Mouse (Mus musculus) midbrain, embryonic 14.5 days (tissue): Measurements from ENCODE around the gene Spata31d1a. TPM values are rescaled to one million over a fixed set of nuclear protein-coding genes. Genes with fewer than 3 reads are reported as not detected.

Experiments
- ATAC-seq: fragments of 200-750 bp; cut with Nextera tagmentation; 2 replicates; pipeline ENCODE4 v1.8.0; 2017; ENCODE audit warnings: moderate number of reproducible peaks, moderate library complexity; ENCODE audit not compliant: low FRiP score, low TSS enrichment
- DNase-seq: peaks from one replicate; pipeline ENCODE4 v3.0.0-alpha.2; 2015
- H3K27ac ChIP-seq: fragments of 300-500 bp; sonication (generic); replicated peaks from 2 replicates; pipeline ENCODE4 v1.5.1; 2014; ENCODE audit warnings: mild to moderate bottlenecking, low read depth, low read length, moderate library complexity
- H3K27me3 ChIP-seq: fragments of 300-500 bp; sonication (generic); 2 replicates; pipeline ENCODE4 v1.6.1; 2014; ENCODE audit warnings: low read length, control low read depth, mixed read lengths; ENCODE audit not compliant: control insufficient read depth, insufficient read depth
- H3K36me3 ChIP-seq: fragments of 300-500 bp; sonication (generic); 2 replicates; pipeline ENCODE4 v1.6.1; 2014; ENCODE audit warnings: low read length, control low read depth; ENCODE audit not compliant: control insufficient read depth, insufficient read depth
- H3K4me1 ChIP-seq: fragments of 300-500 bp; sonication (generic); 2 replicates; pipeline ENCODE4 v1.6.1; 2014; ENCODE audit warnings: mild to moderate bottlenecking, antibody characterized with exemption, low read length, control low read depth; ENCODE audit not compliant: control insufficient read depth, insufficient read depth
- H3K4me2 ChIP-seq: fragments of 300-500 bp; sonication (generic); 2 replicates; pipeline ENCODE4 v1.6.1; 2014; ENCODE audit warnings: mild to moderate bottlenecking, low read length, moderate library complexity
- H3K4me3 ChIP-seq: fragments of 300-500 bp; sonication (generic); replicated peaks from 2 replicates; pipeline ENCODE4 v1.5.1; 2014; ENCODE audit warnings: low read depth, low read length
- H3K9ac ChIP-seq: fragments of 300-500 bp; sonication (generic); replicated peaks from 2 replicates; pipeline ENCODE4 v1.6.1; 2014; ENCODE audit warnings: mild to moderate bottlenecking, low read length, moderate library complexity
- H3K9me3 ChIP-seq: fragments of 300-500 bp; sonication (generic); 2 replicates; pipeline ENCODE4 v1.6.1; 2016; ENCODE audit warnings: low read length, control low read depth, mixed read lengths; ENCODE audit not compliant: control insufficient read depth
- WGBS: fragments of 180-500 bp; shearing (Covaris S2); extraction: QIAGEN DNeasy Blood & Tissue Kit; methylation state at CpG from one replicate; pipeline ENCODE4 v1.1.7; 2014; 5-methylcytosine and 5-hydroxymethylcytosine counted together
- polyA plus RNA-seq: library from polyadenylated mRNA; unstranded; fragments of >200 nt; fragmentation: Nextera tagmentation; extraction: Ambion mirVana; gene quantifications from 2 replicates; pipeline ENCODE4 v1.2.1, GENCODE M21; 2014

Spata31d1a gene
- polyA plus RNA-seq, 1 experiment from 2014 or later: not detected

DNA sequence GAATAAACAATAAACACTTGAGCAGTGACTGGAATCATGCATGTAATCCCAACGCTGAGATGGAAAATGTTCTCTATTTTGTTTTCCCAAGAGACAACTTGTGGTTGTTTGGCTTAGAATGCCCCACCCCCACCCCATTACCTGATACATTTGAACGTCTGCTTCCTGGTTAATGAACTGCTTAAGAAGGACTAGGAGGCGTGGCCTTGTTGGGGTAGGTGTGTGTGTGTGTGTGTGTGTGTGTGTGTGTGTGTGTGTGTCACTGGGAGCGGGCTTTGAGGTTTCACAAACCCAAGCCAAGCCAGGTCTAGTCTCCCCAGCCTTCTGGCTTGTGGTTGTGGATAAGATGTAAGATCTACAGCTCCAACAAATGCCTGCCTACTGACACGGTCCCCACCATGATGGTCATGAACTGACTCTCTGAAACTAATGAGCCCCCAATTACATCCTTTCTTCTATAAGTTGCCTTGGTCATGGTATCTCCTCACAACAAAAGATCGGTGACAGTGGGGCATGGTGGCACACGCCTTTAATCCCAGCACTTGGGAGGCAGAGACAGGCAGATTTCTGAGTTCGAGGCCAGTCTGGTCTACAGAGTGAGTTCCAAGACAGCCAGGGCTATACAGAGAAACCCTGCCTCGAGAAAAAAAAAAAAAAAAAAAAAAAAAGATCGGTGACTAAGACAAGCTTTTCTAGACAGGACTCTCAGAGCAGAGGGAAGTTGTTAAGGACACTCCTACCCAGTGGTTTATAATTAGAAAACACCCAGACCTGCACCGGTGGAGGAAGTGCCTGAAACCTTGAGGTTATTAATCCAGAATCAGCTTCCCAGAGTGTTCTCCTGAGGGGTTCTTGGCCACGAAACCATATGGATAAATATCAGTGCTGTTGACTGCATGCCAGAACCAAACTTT, 33.6 kb downstream of the Spata31d1a start:
- Histone ChIP-seq H3K9ac (no peak overlapping the region), H3K4me1 (peaks cover 12% of the 10 kb centered on the region), H3K27me3 (no peaks in the 10 kb centered on the region), H3K36me3 (no peaks in the 10 kb centered on the region), H3K9me3 (no peaks in the 10 kb centered on the region), H3K4me3 (0 out of 2 replicates have a peak overlapping the region, but pooled peaks have one; percentile 75), H3K4me2 (no peak overlapping the region), H3K27ac (no peak overlapping the region)
- 79% methylated on average over 12 of the region's 12 CpGs for WGBS
- DNase-seq (no peak), ATAC-seq (no peak)

DNA sequence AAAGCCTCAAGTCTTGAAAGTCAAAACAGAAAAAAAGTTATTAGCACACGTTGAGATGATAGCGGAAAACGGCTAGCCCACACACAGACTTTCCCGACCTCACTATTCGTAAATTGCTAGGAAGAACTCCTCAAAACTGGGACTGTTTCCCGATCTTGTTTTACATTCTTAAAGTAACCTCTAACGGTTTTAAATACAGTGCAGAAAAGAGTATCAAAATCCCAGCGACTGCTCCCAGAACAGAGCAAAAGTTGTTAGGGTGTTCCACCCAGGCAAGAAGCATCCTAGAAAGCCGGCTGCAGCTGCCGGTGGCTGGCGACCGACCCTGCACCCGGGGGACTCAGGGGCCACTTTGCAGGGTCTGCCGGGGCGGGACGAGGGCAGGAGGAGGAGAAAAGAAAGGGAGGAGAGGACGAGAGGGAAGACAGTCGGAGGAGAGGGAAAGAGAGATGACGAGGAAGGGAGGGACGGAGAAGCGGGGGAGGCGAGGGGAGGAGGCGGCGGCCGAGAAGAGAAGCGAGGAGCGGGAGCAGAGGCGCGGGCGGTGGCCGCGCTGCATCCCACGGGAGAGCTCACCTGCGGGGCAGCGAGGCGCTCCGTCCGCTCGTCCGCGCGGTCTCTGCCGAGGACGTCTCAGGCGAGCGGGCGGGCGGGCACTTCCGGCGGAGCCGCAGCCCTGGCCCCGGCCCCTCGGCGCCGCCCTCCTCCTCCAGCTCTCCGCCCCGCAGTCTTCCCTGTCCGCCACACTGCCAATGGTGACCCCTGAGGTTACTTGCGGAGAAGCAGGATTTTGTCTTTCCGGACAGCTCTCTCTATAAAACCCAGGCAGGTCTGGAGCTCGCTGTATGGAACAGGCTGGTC, 34.7 kb downstream of the Spata31d1a start, which contains the start of gene Golm1:
TSS of gene Golm1 (minus strand) at position 661 of the 861 bp plus-strand sequence.
- under 1% methylated on average over 60 of the region's 61 CpGs for WGBS
- DNase-seq (peak; percentile 79), ATAC-seq (peak; percentile 83)
- peak within 1 kb of the TSS; percentile 75 for H3K9ac ChIP-seq
- no peaks in the 10 kb centered on the region for H3K36me3 ChIP-seq
- peak within 1 kb of the TSS; percentile 87 for H3K27ac ChIP-seq
- peak within 1 kb of the TSS; percentile 73 for H3K4me2 ChIP-seq
- no peaks in the 10 kb centered on the region for H3K9me3 ChIP-seq
- peaks cover 12% of the 10 kb centered on the region for H3K4me1 ChIP-seq
- peak within 1 kb of the TSS; percentile 75 for H3K4me3 ChIP-seq
- no peaks in the 10 kb centered on the region for H3K27me3 ChIP-seq

DNA sequence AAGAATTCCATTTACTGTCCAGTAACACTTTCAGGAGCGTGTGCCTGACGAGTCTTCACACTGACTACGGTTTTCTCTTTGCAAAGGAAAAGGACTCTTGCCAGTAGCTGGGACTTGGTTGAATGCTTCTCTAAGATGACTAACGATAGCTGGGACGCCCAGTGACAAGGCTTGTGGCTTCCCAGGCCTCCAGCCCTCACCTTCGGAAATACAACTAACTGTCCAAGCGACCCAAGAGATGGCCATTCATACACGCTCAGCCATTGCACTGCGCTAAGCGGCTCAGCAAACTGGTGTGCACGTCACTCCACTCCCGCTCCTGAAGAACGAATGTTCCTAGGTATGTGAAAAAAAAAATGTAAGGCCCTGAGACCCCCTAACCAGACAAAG, 35.4 kb downstream of the Spata31d1a start:
- H3K9ac ChIP-seq: peak overlapping the region; percentile 75
- ATAC-seq: no peak
- H3K9me3 ChIP-seq: no peaks in the 10 kb centered on the region
- peak overlapping the region; percentile 75 for H3K4me3 ChIP-seq
- peak; percentile 69 for DNase-seq
- H3K27me3 ChIP-seq: no peaks in the 10 kb centered on the region
- peak overlapping the region; percentile 87 for H3K27ac ChIP-seq
- no peaks in the 10 kb centered on the region for H3K36me3 ChIP-seq
- H3K4me2 ChIP-seq: peak overlapping the region; percentile 73
- under 1% methylated on average over 13 of the region's 13 CpGs for WGBS
- peaks cover 15% of the 10 kb centered on the region for H3K4me1 ChIP-seq

DNA sequence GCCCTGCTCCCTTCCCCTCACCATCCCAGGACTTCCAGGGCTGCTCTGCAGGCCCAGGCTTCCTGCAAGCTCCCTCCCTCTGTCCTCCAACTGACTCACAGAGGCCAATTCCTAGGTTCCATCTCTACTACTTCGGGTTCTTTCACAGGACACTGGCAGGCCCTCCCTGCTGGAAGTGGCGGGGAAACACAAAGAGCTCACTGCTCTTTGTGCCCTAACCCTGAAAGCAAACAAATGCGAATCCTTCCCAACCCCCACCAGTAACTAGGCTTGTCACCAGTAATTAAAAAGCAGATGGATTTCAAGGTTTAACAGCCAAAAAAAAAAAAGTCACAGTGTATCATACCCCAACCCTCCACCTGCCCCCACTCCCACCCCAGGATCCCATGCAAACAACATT, 35.9 kb downstream of the Spata31d1a start:
- Histone ChIP-seq H3K4me3 (peak overlapping the region; percentile 75), H3K36me3 (0 out of 2 replicates have a peak, but pooled peaks cover 4% of the 10 kb centered on the region), H3K27me3 (no peaks in the 10 kb centered on the region), H3K4me1 (peaks cover 15% of the 10 kb centered on the region), H3K27ac (peak overlapping the region; percentile 87), H3K9me3 (no peaks in the 10 kb centered on the region), H3K9ac (peak overlapping the region; percentile 75), H3K4me2 (peak overlapping the region; percentile 73)
- DNase-seq: peak; percentile 67
- no peak for ATAC-seq
- WGBS: 2% methylated on average over 3 of the region's 3 CpGs

DNA sequence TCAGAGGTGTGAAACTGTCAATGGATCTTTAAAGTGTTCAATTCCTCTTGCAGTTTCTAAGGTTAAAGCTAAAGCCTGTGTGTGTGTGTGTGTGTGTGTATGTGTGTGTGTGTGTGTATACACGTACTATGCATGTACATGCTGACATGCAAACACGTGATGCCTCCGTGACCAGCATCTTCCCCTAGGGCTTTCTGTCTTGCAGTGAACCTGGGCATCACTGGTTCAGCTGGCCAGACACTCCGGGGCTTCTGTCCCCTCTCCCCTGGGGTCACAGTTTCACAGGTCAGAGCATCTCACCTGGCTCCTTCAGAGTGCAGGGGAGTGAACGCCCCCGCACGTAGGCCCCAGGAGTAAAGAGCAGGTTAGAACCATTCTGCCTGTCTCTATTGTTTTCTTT, 36.5 kb downstream of the Spata31d1a start:
- DNase-seq (peak; percentile 56), ATAC-seq (no peak)
- Histone ChIP-seq H3K9ac (peak overlapping the region; percentile 56), H3K27me3 (no peaks in the 10 kb centered on the region), H3K4me3 (peak overlapping the region; percentile 75), H3K4me2 (peak overlapping the region; percentile 73), H3K36me3 (0 out of 2 replicates have a peak, but pooled peaks cover 4% of the 10 kb centered on the region), H3K27ac (peak overlapping the region; percentile 61; the same call in 1 of the 2 replicates), H3K4me1 (peaks cover 15% of the 10 kb centered on the region), H3K9me3 (no peaks in the 10 kb centered on the region)
- 8% methylated on average over 7 of the region's 7 CpGs for WGBS

DNA sequence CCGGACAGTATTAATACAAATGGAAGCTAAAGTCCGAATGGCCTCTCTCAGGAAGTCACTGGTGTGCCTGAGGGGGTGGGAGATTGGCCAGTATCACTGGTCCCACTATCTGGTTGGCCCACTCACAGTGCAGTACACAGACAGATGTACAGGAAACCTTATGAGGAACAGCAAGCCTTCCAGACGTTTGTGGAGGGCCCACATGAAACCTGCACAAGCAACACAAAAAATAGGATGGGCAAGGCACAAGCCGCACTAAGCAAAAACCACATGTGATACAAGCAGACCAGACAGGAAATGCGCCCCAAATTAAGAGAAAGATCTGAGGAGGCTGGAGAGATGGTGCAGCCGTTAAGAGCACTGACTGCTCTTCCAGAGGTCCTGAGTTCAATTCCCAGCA, 37.9 kb downstream of the Spata31d1a start:
- 68% methylated on average over 6 of the region's 6 CpGs for WGBS
- Histone ChIP-seq H3K4me1 (peaks cover 15% of the 10 kb centered on the region), H3K4me2 (peak overlapping the region; percentile 20; the same call in 1 of the 2 replicates)

DNA sequence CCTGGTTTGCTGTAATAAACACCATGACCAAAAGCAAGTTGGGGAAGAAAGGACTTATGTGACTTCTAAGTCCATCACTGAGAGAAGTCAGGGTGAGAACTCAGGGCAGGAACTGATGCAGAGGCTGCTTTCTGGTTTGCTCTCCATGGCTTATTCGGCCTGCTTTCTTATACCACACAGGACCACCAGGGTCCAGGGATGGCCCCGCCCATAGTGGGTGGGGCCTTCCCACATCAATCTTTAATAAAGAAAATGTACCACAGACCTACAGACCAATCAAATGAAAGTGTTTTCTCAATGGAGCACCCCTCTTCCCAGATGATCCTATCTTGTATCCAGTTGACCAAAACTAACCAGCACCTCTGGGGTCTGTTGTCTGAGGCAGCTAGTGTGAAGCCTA, 38.6 kb downstream of the Spata31d1a start:
- Histone ChIP-seq H3K9me3 (no peaks in the 10 kb centered on the region), H3K4me2 (peak overlapping the region; percentile 20; the same call in 1 of the 2 replicates), H3K36me3 (peaks cover 11% of the 10 kb centered on the region; the same call in 1 of the 2 replicates), H3K4me3 (no peak overlapping the region), H3K9ac (no peak overlapping the region), H3K4me1 (peaks cover 15% of the 10 kb centered on the region), H3K27me3 (no peaks in the 10 kb centered on the region), H3K27ac (peak overlapping the region; percentile 54; the same call in 1 of the 2 replicates)
- 43% methylated on average over 2 of the region's 2 CpGs for WGBS
- DNase-seq: peak; percentile 50
- no peak for ATAC-seq

More for the DNA sequence above, 37.9 kb downstream of the Spata31d1a start:
- Histone ChIP-seq H3K27me3 (no peaks in the 10 kb centered on the region), H3K36me3 (peaks cover 4% of the 10 kb centered on the region; the same call in 1 of the 2 replicates), H3K9me3 (no peaks in the 10 kb centered on the region), H3K4me3 (no peak overlapping the region), H3K9ac (no peak overlapping the region), H3K27ac (peak overlapping the region; percentile 54; the same call in 1 of the 2 replicates)
- ATAC-seq: no peak
- DNase-seq: no peak

DNA sequence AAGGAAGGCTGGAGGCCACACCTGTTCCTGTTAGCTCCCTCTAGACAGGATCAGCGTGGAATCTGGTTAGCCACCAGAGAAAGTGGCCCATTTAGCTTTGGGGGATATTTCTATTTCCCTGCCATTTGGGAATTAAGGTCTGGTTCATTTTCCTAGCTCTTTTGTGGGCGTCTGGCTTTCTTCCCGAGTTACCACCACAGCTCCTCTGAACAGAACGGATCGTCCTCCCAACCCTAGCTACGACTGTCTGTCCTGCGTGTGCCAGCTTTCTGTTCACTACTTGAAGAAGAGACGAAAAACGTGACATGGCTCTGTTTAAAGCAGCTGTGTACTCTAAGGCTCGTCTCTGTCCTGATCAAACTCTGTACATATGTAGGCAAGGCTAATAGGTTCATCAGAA, 40.2 kb downstream of the Spata31d1a start:
- H3K27ac ChIP-seq: no peak overlapping the region
- H3K9me3 ChIP-seq: no peaks in the 10 kb centered on the region
- peaks cover 15% of the 10 kb centered on the region for H3K4me1 ChIP-seq
- peaks cover 16% of the 10 kb centered on the region for H3K36me3 ChIP-seq
- WGBS: 83% methylated on average over 10 of the region's 10 CpGs
- no peak overlapping the region for H3K9ac ChIP-seq
- no peak for DNase-seq
- no peak overlapping the region for H3K4me3 ChIP-seq
- no peak overlapping the region for H3K4me2 ChIP-seq
- ATAC-seq: no peak
- H3K27me3 ChIP-seq: no peaks in the 10 kb centered on the region
